Mouse (Mus musculus): ENCODE results near the gene Manbal. TPM values are rescaled to one million over a fixed set of nuclear protein-coding genes. Genes with fewer than 3 reads are reported as not detected.

Gene Manbal
- polyA plus RNA-seq, 1 experiment from 2014 or later = 91.0 TPM

GRCm38 (mm10) chr2:157341554-157342270, 25.7 kb upstream of the Manbal start:
- Histone ChIP-seq H3K4me2 (replicated peaks) (0 out of 2 replicates have a peak overlapping the region, but pooled peaks have one; percentile 11), H3K36me3 (no peaks in the 10 kb centered on the region), H3K27me3 (no peaks in the 10 kb centered on the region), H3K9me3 (no peaks in the 10 kb centered on the region), H3K9ac (replicated peaks) (peak overlapping the region; percentile 59), H3K4me3 (replicated peaks) (no peak overlapping the region), H3K4me1 (replicated peaks) (peaks cover 60% of the 10 kb centered on the region), H3K27ac (peak overlapping the region; percentile 90)
- peak; percentile 46 for ATAC-seq
- WGBS = 29% methylated on average over 11 of the region's 11 CpGs

GRCm38 (mm10) chr2:157342328-157342926, 25.0 kb upstream of the Manbal start:
- Histone ChIP-seq H3K27ac (peak overlapping the region; percentile 90), H3K36me3 (no peaks in the 10 kb centered on the region), H3K9me3 (no peaks in the 10 kb centered on the region), H3K4me1 (replicated peaks) (peaks cover 65% of the 10 kb centered on the region), H3K4me3 (replicated peaks) (no peak overlapping the region), H3K27me3 (no peaks in the 10 kb centered on the region), H3K4me2 (replicated peaks) (no peak overlapping the region), H3K9ac (replicated peaks) (peak overlapping the region; percentile 59)
- ATAC-seq = no peak
- WGBS = 24% methylated on average over 5 of the region's 5 CpGs

- ATAC-seq = no peak
- Histone ChIP-seq H3K4me3 (replicated peaks) (no peak overlapping the region), H3K36me3 (no peaks in the 10 kb centered on the region), H3K4me2 (replicated peaks) (no peak overlapping the region), H3K9me3 (no peaks in the 10 kb centered on the region), H3K4me1 (replicated peaks) (peaks cover 73% of the 10 kb centered on the region), H3K27me3 (no peaks in the 10 kb centered on the region), H3K27ac (peak overlapping the region; percentile 90), H3K9ac (replicated peaks) (no peak overlapping the region)
- WGBS = 64% methylated on average over 6 of the region's 6 CpGs
Observed at GRCm38 (mm10) chr2:157343337-157343736, 24.1 kb upstream of the Manbal start.

- Histone ChIP-seq H3K4me2 (replicated peaks) (no peak within 1 kb of the TSS), H3K4me1 (replicated peaks) (peaks cover 61% of the 10 kb centered on the region), H3K27me3 (no peaks in the 10 kb centered on the region), H3K9ac (replicated peaks) (peak within 1 kb of the TSS; percentile 34; the same call in 1 of the 2 replicates), H3K9me3 (no peaks in the 10 kb centered on the region), H3K36me3 (no peaks in the 10 kb centered on the region), H3K4me3 (replicated peaks) (no peak within 1 kb of the TSS), H3K27ac (peak within 1 kb of the TSS; percentile 90)
- WGBS = 45% methylated on average over 26 of the region's 26 CpGs
- ATAC-seq = peak; percentile 53
Observed at GRCm38 (mm10) chr2:157347361-157348159, 19.8 kb upstream of the Manbal start, which contains the start of gene Ghrh. Gene Ghrh, minus strand, starts transcription at chr2:157347506.

GRCm38 (mm10) chr2:157349121-157349778, 18.1 kb upstream of the Manbal start:
- WGBS = 26% methylated on average over 12 of the region's 12 CpGs
- H3K36me3 ChIP-seq = no peaks in the 10 kb centered on the region
- no peaks in the 10 kb centered on the region for H3K27me3 ChIP-seq
- no peak overlapping the region for H3K4me3 ChIP-seq (replicated peaks)
- peak overlapping the region; percentile 21 for H3K9ac ChIP-seq (replicated peaks)
- H3K9me3 ChIP-seq = no peaks in the 10 kb centered on the region
- peak overlapping the region; percentile 11 for H3K4me2 ChIP-seq (replicated peaks)
- peaks cover 49% of the 10 kb centered on the region for H3K4me1 ChIP-seq (replicated peaks)
- H3K27ac ChIP-seq = peak overlapping the region; percentile 90
- peak; percentile 70 for ATAC-seq

GRCm38 (mm10) chr2:157353183-157353582, 14.2 kb upstream of the Manbal start:
- no peak for ATAC-seq
- peaks cover 3% of the 10 kb centered on the region; the same call in 1 of the 2 replicates for H3K9me3 ChIP-seq
- H3K4me3 ChIP-seq (replicated peaks) = no peak overlapping the region
- H3K27me3 ChIP-seq = no peaks in the 10 kb centered on the region
- H3K36me3 ChIP-seq = no peaks in the 10 kb centered on the region
- peaks cover 24% of the 10 kb centered on the region for H3K4me1 ChIP-seq (replicated peaks)
- H3K4me2 ChIP-seq (replicated peaks) = no peak overlapping the region
- 81% methylated on average over 4 of the region's 4 CpGs for WGBS
- H3K27ac ChIP-seq = no peak overlapping the region
- H3K9ac ChIP-seq (replicated peaks) = no peak overlapping the region

- Histone ChIP-seq H3K27ac (peak overlapping the region; percentile 22; the same call in 1 of the 2 replicates), H3K4me1 (replicated peaks) (peaks cover 16% of the 10 kb centered on the region), H3K27me3 (no peaks in the 10 kb centered on the region), H3K36me3 (no peaks in the 10 kb centered on the region), H3K9me3 (peaks cover 3% of the 10 kb centered on the region; the same call in 1 of the 2 replicates), H3K4me3 (replicated peaks) (no peak overlapping the region), H3K9ac (replicated peaks) (no peak overlapping the region), H3K4me2 (replicated peaks) (no peak overlapping the region)
- no peak for ATAC-seq
- 55% methylated on average over 3 of the region's 3 CpGs for WGBS
Observed at GRCm38 (mm10) chr2:157354106-157354505, 13.3 kb upstream of the Manbal start.

- no peak overlapping the region for H3K27ac ChIP-seq
- H3K27me3 ChIP-seq = no peaks in the 10 kb centered on the region
- no peaks in the 10 kb centered on the region for H3K36me3 ChIP-seq
- no peak overlapping the region for H3K9ac ChIP-seq (replicated peaks)
- ATAC-seq = no peak
- no peaks in the 10 kb centered on the region for H3K4me1 ChIP-seq (replicated peaks)
- peaks cover 3% of the 10 kb centered on the region; the same call in 1 of the 2 replicates for H3K9me3 ChIP-seq
- no peak overlapping the region for H3K4me2 ChIP-seq (replicated peaks)
- no peak overlapping the region for H3K4me3 ChIP-seq (replicated peaks)
- 81% methylated on average over 5 of the region's 5 CpGs for WGBS
Observed at GRCm38 (mm10) chr2:157360028-157360427, 7.4 kb upstream of the Manbal start.

GRCm38 (mm10) chr2:157363031-157363430, 4.4 kb upstream of the Manbal start:
- Histone ChIP-seq H3K36me3 (no peaks in the 10 kb centered on the region), H3K4me3 (replicated peaks) (no peak overlapping the region), H3K9ac (replicated peaks) (no peak overlapping the region), H3K9me3 (no peaks in the 10 kb centered on the region), H3K27me3 (no peaks in the 10 kb centered on the region), H3K4me2 (replicated peaks) (no peak overlapping the region), H3K4me1 (replicated peaks) (peaks cover 8% of the 10 kb centered on the region), H3K27ac (no peak overlapping the region)
- 95% methylated on average over 3 of the region's 3 CpGs for WGBS
- ATAC-seq = no peak

GRCm38 (mm10) chr2:157366762-157367161, 632 bp upstream of the Manbal start:
- peak overlapping the region; percentile 94 for H3K4me2 ChIP-seq (replicated peaks)
- H3K27ac ChIP-seq = peak overlapping the region; percentile 91
- H3K4me3 ChIP-seq (replicated peaks) = peak overlapping the region; percentile 91; the same call in 1 of the 2 replicates
- H3K9ac ChIP-seq (replicated peaks) = peak overlapping the region; percentile 97; the same call in 1 of the 2 replicates
- no peaks in the 10 kb centered on the region; the same call in 1 of the 2 replicates for H3K36me3 ChIP-seq
- peaks cover 24% of the 10 kb centered on the region for H3K4me1 ChIP-seq (replicated peaks)
- 88% methylated on average over 9 of the region's 9 CpGs for WGBS
- H3K9me3 ChIP-seq = no peaks in the 10 kb centered on the region
- no peaks in the 10 kb centered on the region for H3K27me3 ChIP-seq
- ATAC-seq = no peak

GRCm38 (mm10) chr2:157367991-157368390, 597 bp downstream of the Manbal start:
- Histone ChIP-seq H3K36me3 (no peaks in the 10 kb centered on the region; the same call in 1 of the 2 replicates), H3K9ac (replicated peaks) (peak overlapping the region; percentile 97), H3K4me1 (replicated peaks) (peaks cover 24% of the 10 kb centered on the region), H3K4me2 (replicated peaks) (peak overlapping the region; percentile 94), H3K27ac (peak overlapping the region; percentile 91), H3K27me3 (no peaks in the 10 kb centered on the region), H3K9me3 (no peaks in the 10 kb centered on the region), H3K4me3 (replicated peaks) (peak overlapping the region; percentile 91)
- 9% methylated on average over 13 of the region's 13 CpGs for WGBS
- ATAC-seq = peak; percentile 32; the same call in 1 of the 2 replicates

Data from midbrain, embryonic 13.5 days (tissue).